Mouse (Mus musculus): ENCODE results near the gene 0610030E20Rik.

Gene 0610030E20Rik

GRCm38 (mm10) chr6:72348411-72348810, 1.3 kb downstream of the 0610030E20Rik start:
- no peak for DNase-seq (ENCODE audit: low read depth, low spot score)

GRCm38 (mm10) chr6:72350214-72350613, 3.1 kb downstream of the 0610030E20Rik start:
- no peak for DNase-seq (ENCODE audit: low read depth, low spot score)

- DNase-seq (ENCODE audit: low read depth, low spot score): no peak
These were observed 5.7 kb downstream of the 0610030E20Rik start for GRCm38 (mm10) chr6:72352636-72353405.

- DNase-seq (ENCODE audit: low read depth, low spot score): no peak
These were observed 6.9 kb downstream of the 0610030E20Rik start for GRCm38 (mm10) chr6:72354025-72354424.

GRCm38 (mm10) chr6:72355066-72355911, 8.2 kb downstream of the 0610030E20Rik start, which contains the start of gene Tmem150a:
Tmem150a (plus strand) TSS chr6:72355447.
- peak; percentile 44 for DNase-seq (ENCODE audit: low read depth, low spot score)

GRCm38 (mm10) chr6:72356001-72356532, 8.9 kb downstream of the 0610030E20Rik start:
- no peak for DNase-seq (ENCODE audit: low read depth, low spot score)

- no peak for DNase-seq (ENCODE audit: low read depth, low spot score)
These were observed 10.3 kb downstream of the 0610030E20Rik start for GRCm38 (mm10) chr6:72357164-72358079.

GRCm38 (mm10) chr6:72358086-72358764, 11.1 kb downstream of the 0610030E20Rik start:
- no peak for DNase-seq (ENCODE audit: low read depth, low spot score)

- no peak for DNase-seq (ENCODE audit: low read depth, low spot score)
These were observed 12.2 kb downstream of the 0610030E20Rik start for GRCm38 (mm10) chr6:72359343-72359742.

- no peak for DNase-seq (ENCODE audit: low read depth, low spot score)
These were observed 12.9 kb downstream of the 0610030E20Rik start for GRCm38 (mm10) chr6:72359891-72360598.

- DNase-seq (ENCODE audit: low read depth, low spot score): no peak
These were observed 13.4 kb downstream of the 0610030E20Rik start for GRCm38 (mm10) chr6:72360599-72360935.

- DNase-seq (ENCODE audit: low read depth, low spot score): no peak
These were observed 14.0 kb downstream of the 0610030E20Rik start for GRCm38 (mm10) chr6:72361121-72361551.

GRCm38 (mm10) chr6:72362132-72363028, 15.3 kb downstream of the 0610030E20Rik start:
- peak; percentile 98 for DNase-seq (ENCODE audit: low read depth, low spot score)

- DNase-seq (ENCODE audit: low read depth, low spot score): no peak
These were observed 16.9 kb downstream of the 0610030E20Rik start for GRCm38 (mm10) chr6:72364009-72364408.

GRCm38 (mm10) chr6:72364985-72365384, 17.9 kb downstream of the 0610030E20Rik start:
- DNase-seq (ENCODE audit: low read depth, low spot score): no peak

- DNase-seq (ENCODE audit: low read depth, low spot score): no peak
These were observed 19.2 kb downstream of the 0610030E20Rik start for GRCm38 (mm10) chr6:72366304-72366703.

- no peak for DNase-seq (ENCODE audit: low read depth, low spot score)
These were observed 19.8 kb downstream of the 0610030E20Rik start, which contains the start of gene Rnf181 for GRCm38 (mm10) chr6:72366844-72367443. Rnf181 (minus strand) TSS chr6:72366956.

GRCm38 (mm10) chr6:72367460-72367974, 20.4 kb downstream of the 0610030E20Rik start:
- no peak for DNase-seq (ENCODE audit: low read depth, low spot score)

Data from CD4-positive helper T cell, adult 2 months (primary cell).